Mouse (Mus musculus): Measurements from ENCODE around the gene Akr1e1.

GRCm38 (mm10) chr13:4576921-4577320 lies 32.1 kb downstream of the Akr1e1 start:
- no peak for TF ChIP-seq CTCF (IDR thresholded peaks at IDR 0.05; ENCODE audit: low read depth)
- no peak for TF ChIP-seq EP300 (IDR thresholded peaks at IDR 0.05; ENCODE audit: low read depth)
